Mouse (Mus musculus): ENCODE measurements at regions not wholly inside any gene's neighbourhood (a gene's known extent, or its start where the extent isn't known, plus 50 kb on each side); places are given as distances from the start of the nearest gene placed in this dataset.

- TF ChIP-seq CTCF (IDR thresholded peaks at IDR 0.05; ENCODE audit: low read depth) (no peak), EP300 (IDR thresholded peaks at IDR 0.05; ENCODE audit: low read depth) (no peak)
Observed at GRCm38 (mm10) chr13:110497461-110497860, 102.6 kb downstream of the Plk2 start.
